Mouse (Mus musculus): Measurements from ENCODE around the gene Ppif. TPM values are rescaled to one million over a fixed set of nuclear protein-coding genes. Genes with fewer than 3 reads are reported as not detected.

Ppif gene
- polyA plus RNA-seq, 1 experiment from 2014 or later, result 22.8 TPM

DNA sequence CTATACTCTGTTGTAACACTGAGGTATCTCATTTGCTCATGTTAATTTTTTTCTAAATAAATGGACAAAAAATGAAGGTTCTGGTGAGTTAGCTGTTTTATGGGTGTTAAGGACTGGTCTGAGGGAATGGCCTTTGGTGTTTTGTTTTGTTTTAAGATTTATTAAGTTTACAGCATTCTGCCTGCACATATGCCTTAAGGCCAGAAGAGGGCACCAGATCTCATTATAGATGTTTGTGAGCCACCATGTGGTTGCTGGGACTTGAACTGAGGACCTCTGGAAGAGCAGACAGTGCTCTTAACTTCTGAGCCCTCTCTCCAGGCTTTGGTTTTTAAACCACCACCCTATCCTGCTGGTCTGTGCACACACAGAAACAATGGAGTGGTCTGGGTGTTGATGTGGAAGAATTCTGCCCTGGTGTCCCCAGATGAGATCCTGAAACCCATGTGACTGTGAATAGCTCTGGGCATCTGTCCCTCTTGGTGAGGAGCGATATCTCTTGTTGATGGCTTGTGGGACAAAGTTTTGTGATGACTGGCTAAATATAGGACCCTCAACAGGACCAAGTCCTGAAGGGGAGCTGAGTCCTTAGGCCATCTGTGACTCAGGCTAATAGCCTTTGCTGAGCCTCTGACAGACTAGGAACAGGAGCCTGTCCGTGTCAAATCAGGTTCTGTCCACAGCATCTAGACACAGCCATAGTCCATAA is 27.1 kb upstream of the Ppif start:
- Histone ChIP-seq H3K9ac (no peak overlapping the region), H3K27ac (no peak overlapping the region), H3K4me3 (no peak overlapping the region), H3K4me1 (no peaks in the 10 kb centered on the region), H3K9me3 (replicated peaks) (no peaks in the 10 kb centered on the region), H3K27me3 (no peaks in the 10 kb centered on the region), H3K4me2 (no peak overlapping the region), H3K36me3 (ENCODE audit: poor library complexity, severe bottlenecking) (peaks cover 59% of the 10 kb centered on the region)
- no peak for ATAC-seq
- WGBS, result 93% methylated on average over 2 of the region's 2 CpGs

DNA sequence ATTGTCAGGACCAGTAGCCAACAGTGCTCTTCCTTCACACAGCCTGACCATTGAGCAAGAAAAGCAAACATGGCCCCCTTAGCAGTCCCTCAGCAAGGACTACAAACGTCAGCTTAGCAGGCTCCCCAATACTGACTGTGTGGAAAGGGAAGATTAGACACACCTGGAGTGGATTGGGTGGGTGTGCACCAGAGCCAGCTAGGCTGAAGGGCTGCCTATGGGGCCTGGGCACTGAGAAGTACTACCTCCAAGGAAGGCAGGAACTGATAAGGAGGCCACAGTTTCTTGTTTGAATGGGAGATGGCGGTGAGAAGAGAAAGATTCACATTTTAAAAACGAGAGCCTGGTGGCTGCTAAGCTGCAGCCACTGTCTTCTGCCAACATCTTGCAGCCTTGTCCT is 26.4 kb upstream of the Ppif start:
- no peak for ATAC-seq
- Histone ChIP-seq H3K27ac (no peak overlapping the region), H3K27me3 (no peaks in the 10 kb centered on the region), H3K9me3 (replicated peaks) (no peaks in the 10 kb centered on the region), H3K36me3 (ENCODE audit: poor library complexity, severe bottlenecking) (peaks cover 52% of the 10 kb centered on the region), H3K4me3 (no peak overlapping the region), H3K9ac (no peak overlapping the region), H3K4me1 (no peaks in the 10 kb centered on the region), H3K4me2 (no peak overlapping the region)
- 79% methylated on average over 3 of the region's 3 CpGs for WGBS

DNA sequence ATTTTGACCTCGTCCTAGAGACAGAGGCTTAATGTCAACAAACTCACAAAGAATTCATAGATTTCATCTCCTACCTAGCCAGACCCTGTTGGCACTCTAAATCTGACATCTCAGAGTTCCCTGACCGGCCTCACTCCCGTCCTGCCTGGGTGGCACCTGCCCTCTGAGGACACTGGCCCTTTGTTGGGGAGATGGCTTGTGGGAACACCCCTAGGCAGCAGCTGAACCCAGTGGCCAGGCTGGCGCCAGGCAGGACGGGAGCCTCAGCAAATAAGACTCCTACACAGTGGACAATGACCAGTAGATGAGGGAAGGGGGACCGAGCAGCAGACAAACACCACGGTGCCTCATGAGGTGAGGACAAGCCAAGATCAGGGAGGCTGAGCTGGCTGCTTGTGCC is 14.3 kb upstream of the Ppif start:
- Histone ChIP-seq H3K27me3 (no peaks in the 10 kb centered on the region), H3K4me1 (no peaks in the 10 kb centered on the region), H3K4me3 (no peak overlapping the region), H3K36me3 (ENCODE audit: poor library complexity, severe bottlenecking) (no peaks in the 10 kb centered on the region), H3K9me3 (replicated peaks) (no peaks in the 10 kb centered on the region), H3K27ac (no peak overlapping the region), H3K9ac (no peak overlapping the region), H3K4me2 (no peak overlapping the region)
- no peak for ATAC-seq
- WGBS, result 76% methylated on average over 7 of the region's 7 CpGs

DNA sequence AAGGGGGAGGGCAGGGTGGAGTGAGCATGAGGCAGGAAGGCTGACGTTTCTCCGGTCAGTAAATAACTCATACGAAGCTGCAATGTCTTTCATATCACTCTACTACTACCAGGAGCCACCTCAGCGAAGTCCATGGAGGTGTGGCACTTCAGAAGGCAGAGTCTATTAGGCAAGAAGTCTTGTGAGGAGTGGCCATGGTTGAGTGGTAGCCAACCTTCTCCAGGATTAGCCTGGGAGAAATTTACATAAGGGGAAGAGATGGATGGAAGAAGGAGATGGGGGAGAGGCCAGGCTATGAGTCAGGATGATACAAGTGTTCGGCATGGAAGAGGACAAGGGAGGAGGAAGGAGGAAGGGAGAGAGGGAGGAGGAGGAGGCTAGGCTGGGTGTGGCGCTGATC is 11.9 kb upstream of the Ppif start:
- H3K4me1 ChIP-seq, result no peaks in the 10 kb centered on the region
- no peak overlapping the region for H3K4me2 ChIP-seq
- no peak for ATAC-seq
- H3K36me3 ChIP-seq (ENCODE audit: poor library complexity, severe bottlenecking), result no peaks in the 10 kb centered on the region
- no peak overlapping the region for H3K4me3 ChIP-seq
- no peaks in the 10 kb centered on the region for H3K27me3 ChIP-seq
- H3K9me3 ChIP-seq (replicated peaks), result no peaks in the 10 kb centered on the region
- H3K9ac ChIP-seq, result no peak overlapping the region
- no peak overlapping the region for H3K27ac ChIP-seq
- 84% methylated on average over 6 of the region's 6 CpGs for whole genome bisulfite sequencing

DNA sequence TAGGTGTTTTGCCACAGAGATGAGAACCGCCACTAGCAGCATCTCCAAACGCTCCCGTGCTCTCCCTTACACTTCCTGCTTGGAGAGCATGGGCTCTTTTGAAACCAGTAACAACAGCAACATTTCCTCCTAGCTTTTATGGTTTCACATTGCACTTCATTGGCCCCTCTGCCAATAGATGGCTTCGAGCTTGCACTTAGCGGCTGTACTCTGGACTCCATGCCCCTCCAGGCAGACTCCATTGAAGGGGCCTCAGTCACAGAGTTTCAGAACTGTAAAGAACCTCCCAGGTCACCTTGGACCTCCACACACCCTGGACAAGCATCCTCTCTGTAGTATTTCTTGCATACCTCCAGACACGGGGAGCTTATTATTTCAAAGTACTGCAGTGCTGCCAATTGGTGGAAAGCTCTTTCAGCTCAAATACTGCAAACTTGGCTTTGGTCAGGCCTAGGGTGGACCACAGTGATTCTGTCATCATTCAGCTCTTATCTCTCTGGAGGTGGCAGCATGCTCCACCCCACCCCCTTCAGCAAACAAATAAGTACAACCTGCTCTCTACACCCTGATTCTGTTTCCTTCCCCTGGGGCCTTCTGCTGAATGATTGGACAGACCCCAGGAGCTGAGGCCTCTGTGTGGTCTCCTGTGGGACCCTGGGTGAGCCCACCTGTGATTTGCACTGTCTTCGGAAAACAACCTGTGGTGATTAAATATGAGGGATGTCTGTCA is 7.6 kb upstream of the Ppif start:
- H3K4me2 ChIP-seq, result no peak overlapping the region
- H3K27ac ChIP-seq, result no peak overlapping the region
- WGBS, result 86% methylated on average over 7 of the region's 7 CpGs
- ATAC-seq, result no peak
- no peaks in the 10 kb centered on the region for H3K36me3 ChIP-seq (ENCODE audit: poor library complexity, severe bottlenecking)
- H3K9ac ChIP-seq, result no peak overlapping the region
- no peaks in the 10 kb centered on the region for H3K27me3 ChIP-seq
- H3K9me3 ChIP-seq (replicated peaks), result no peaks in the 10 kb centered on the region
- no peaks in the 10 kb centered on the region for H3K4me1 ChIP-seq
- H3K4me3 ChIP-seq, result no peak overlapping the region

DNA sequence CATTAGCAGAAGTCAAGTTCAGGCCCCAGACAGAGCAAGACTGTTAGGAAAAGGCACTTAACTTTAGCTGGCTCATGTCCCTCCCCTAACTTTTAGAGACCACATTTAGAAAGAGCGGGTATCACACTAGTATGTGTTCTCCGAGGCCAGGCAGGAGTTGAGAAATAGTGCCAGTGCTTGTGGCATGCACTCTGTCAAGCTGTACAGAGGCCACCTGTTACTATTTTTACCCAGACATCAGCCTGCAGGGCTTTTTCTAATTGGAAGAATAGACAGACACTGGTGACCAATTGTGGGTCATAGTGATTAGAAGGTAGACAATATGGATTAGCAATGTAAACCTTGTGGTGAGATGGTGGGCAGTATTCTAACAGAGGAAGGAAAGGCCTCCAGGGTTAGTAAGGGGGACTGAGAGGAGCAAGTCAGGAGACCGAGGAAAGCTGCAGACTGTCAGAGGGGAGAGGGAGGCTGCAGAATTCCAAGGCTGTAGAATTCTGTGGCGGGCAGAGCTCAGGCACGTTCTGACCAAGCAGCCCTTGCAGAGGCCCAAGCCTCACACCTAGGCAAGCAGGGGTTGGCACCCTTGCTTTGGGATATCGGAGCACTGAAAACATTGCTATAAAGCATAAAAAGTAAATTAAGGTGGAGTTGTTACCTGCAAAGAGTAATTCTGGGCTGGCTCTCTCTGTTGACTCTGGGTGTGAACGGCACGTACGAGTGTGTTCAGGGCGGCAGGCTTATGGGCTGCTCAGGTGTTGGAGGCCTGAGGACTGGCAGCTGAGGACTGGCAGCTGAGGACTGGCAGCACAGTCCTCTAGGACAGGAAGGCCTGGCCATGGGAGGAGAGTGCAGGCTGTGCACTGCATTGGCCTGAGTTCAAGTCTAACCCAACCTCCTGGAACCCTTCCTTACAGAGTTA is 6.7 kb upstream of the Ppif start:
- no peak overlapping the region for H3K9ac ChIP-seq
- ATAC-seq, result no peak
- 84% methylated on average over 10 of the region's 10 CpGs for WGBS
- H3K9me3 ChIP-seq (replicated peaks), result no peaks in the 10 kb centered on the region
- no peak overlapping the region for H3K4me2 ChIP-seq
- H3K4me3 ChIP-seq, result no peak overlapping the region
- H3K4me1 ChIP-seq, result no peaks in the 10 kb centered on the region
- no peaks in the 10 kb centered on the region for H3K36me3 ChIP-seq (ENCODE audit: poor library complexity, severe bottlenecking)
- no peaks in the 10 kb centered on the region for H3K27me3 ChIP-seq
- H3K27ac ChIP-seq, result no peak overlapping the region

DNA sequence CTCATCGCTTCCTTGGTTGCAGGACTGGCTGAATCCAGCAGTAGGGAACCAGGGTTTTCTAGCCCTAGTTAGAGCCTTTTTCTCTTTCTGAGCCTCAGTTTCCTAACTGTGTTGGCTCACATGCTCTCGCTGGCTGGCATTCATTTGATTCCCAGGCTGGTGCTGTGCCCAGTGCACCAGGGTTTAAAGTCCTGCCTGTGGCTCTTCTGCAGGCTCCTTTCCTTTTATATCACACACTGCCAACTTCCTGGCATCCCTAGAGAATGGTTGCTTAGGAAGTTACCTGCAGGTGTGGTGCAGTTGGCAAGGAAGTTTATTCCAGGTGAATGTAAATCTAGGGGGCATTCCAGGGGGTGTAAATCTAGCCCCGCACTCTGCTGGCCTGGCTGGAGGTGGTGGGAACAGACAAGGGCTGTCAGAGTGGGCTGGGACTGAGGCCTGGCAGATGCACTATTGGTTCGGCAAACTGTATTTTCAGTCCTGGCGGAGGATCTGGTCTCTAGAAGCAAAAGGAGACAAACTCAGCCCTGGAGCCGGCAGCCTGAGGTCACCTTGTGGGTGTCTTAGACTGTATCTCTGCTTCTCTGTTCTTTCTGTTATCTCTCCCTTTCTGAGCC is 575 bp upstream of the Ppif start:
- Histone ChIP-seq H3K9me3 (replicated peaks) (no peaks in the 10 kb centered on the region), H3K4me3 (peak overlapping the region; percentile 85; the same call in 1 of the 2 replicates), H3K27ac (no peak overlapping the region), H3K9ac (peak overlapping the region; percentile 14), H3K27me3 (no peaks in the 10 kb centered on the region), H3K4me1 (peaks cover 27% of the 10 kb centered on the region), H3K36me3 (ENCODE audit: poor library complexity, severe bottlenecking) (peaks cover 26% of the 10 kb centered on the region), H3K4me2 (peak overlapping the region; percentile 97)
- peak; percentile 48 for ATAC-seq
- whole genome bisulfite sequencing, result 65% methylated on average over 6 of the region's 6 CpGs

DNA sequence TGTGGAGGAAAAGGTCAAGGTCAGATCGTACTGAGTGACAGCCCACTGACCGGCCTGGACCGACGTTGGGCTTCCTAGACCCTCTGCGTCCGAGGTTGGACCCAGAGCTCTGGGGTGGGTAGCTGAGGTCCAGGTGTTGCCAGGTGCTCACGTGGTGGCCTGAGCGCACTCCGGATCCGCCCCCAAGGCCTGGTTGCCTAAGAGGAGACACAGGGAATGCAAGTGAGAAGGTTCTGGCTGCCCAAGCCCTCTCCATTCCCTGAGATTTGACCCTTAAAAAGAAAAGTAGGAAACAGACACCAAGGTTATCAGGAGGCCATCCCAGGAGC is 579 bp downstream of the Ppif start:
- H3K9me3 ChIP-seq (replicated peaks), result no peaks in the 10 kb centered on the region
- ATAC-seq, result peak; percentile 28; the same call in 1 of the 2 replicates
- peak overlapping the region; percentile 97 for H3K4me2 ChIP-seq
- 0% methylated on average over 10 of the region's 10 CpGs for WGBS
- H3K4me3 ChIP-seq, result peak overlapping the region; percentile 85
- peaks cover 37% of the 10 kb centered on the region for H3K36me3 ChIP-seq (ENCODE audit: poor library complexity, severe bottlenecking)
- H3K27me3 ChIP-seq, result no peaks in the 10 kb centered on the region
- H3K27ac ChIP-seq, result no peak overlapping the region; the same call in 1 of the 2 replicates
- H3K4me1 ChIP-seq, result peaks cover 27% of the 10 kb centered on the region
- H3K9ac ChIP-seq, result peak overlapping the region; percentile 86

DNA sequence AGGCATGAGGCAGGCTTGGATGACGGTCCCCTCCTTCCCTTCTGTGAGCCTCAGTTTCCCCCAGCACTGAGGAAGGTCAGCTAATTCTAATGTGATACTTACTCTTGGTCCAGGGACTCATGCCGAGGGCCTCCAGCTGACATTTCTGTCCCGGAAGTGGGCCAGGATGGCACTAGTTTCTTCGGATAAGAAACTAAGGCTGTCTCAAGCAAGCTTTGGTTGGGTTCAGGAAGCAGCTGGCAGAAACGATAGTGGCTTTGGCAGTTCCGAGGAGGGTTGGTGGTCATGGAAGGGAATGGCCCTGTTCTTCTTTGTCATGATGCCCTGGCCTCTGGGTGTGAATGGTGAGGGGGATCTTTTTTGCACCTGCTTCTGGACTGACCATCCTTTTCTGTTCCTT is 1.1 kb downstream of the Ppif start:
- Histone ChIP-seq H3K27ac (no peak overlapping the region), H3K9ac (peak overlapping the region; percentile 86), H3K36me3 (ENCODE audit: poor library complexity, severe bottlenecking) (peaks cover 42% of the 10 kb centered on the region), H3K4me3 (peak overlapping the region; percentile 85), H3K4me1 (peaks cover 27% of the 10 kb centered on the region), H3K4me2 (peak overlapping the region; percentile 97), H3K27me3 (no peaks in the 10 kb centered on the region), H3K9me3 (replicated peaks) (no peaks in the 10 kb centered on the region)
- ATAC-seq, result no peak
- WGBS, result 60% methylated on average over 6 of the region's 6 CpGs

DNA sequence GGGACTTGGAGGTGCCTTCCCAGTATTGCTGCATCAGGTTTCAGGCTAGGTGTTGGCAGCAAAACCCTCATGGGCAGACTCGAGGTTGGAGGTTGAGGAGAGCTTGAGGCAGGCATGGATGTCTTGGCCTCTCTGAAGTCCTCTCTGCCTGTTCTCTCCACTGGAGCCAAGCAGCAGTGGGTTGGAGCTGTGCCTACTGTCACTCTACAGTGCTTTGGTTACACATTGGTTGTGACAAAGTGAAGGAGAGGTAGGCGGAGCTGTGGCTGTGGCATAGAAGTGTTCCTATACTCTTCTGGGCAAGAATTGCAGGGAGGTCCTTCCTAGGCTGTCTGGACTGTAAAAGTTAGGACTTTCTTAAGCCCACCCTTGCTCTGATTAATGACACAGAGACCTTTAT is 2.4 kb downstream of the Ppif start:
- peak overlapping the region; percentile 35; the same call in 1 of the 2 replicates for H3K9ac ChIP-seq
- no peaks in the 10 kb centered on the region for H3K9me3 ChIP-seq (replicated peaks)
- no peak for ATAC-seq
- no peaks in the 10 kb centered on the region for H3K27me3 ChIP-seq
- WGBS, result 75% methylated on average over 2 of the region's 2 CpGs
- no peak overlapping the region for H3K27ac ChIP-seq
- no peak overlapping the region for H3K4me3 ChIP-seq
- peaks cover 27% of the 10 kb centered on the region for H3K4me1 ChIP-seq
- H3K4me2 ChIP-seq, result no peak overlapping the region
- H3K36me3 ChIP-seq (ENCODE audit: poor library complexity, severe bottlenecking), result peaks cover 51% of the 10 kb centered on the region

DNA sequence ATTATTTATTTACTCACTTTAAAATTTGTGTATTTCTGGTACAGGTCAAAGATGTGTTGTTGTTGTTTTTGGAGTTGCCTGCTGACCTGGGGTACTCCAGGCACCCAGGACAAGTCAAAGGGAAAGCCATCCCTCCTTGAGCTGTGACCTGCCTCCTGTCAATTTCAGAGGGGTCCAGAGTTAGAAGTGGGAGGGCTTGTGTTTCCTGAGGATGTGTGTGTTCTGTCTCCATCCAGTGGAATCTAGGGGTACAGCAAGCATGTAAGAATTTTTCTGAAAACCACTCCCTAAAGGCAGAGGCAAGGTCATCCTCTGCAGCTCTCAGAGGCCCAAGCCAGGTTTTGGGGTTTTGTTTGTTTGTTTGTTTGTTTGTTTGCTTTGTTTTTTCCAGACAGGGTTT is 8.0 kb downstream of the Ppif start:
- Histone ChIP-seq H3K36me3 (ENCODE audit: poor library complexity, severe bottlenecking) (peaks cover 39% of the 10 kb centered on the region), H3K27me3 (no peaks in the 10 kb centered on the region), H3K27ac (no peak overlapping the region), H3K4me2 (no peak overlapping the region), H3K4me1 (no peaks in the 10 kb centered on the region), H3K9me3 (replicated peaks) (no peaks in the 10 kb centered on the region), H3K9ac (no peak overlapping the region), H3K4me3 (no peak overlapping the region)
- ATAC-seq, result peak; percentile 30; the same call in 1 of the 2 replicates

All from forebrain, embryonic 13.5 days (tissue).